Mouse (Mus musculus): ENCODE results near the gene Ephx1.

Ephx1 gene

DNA sequence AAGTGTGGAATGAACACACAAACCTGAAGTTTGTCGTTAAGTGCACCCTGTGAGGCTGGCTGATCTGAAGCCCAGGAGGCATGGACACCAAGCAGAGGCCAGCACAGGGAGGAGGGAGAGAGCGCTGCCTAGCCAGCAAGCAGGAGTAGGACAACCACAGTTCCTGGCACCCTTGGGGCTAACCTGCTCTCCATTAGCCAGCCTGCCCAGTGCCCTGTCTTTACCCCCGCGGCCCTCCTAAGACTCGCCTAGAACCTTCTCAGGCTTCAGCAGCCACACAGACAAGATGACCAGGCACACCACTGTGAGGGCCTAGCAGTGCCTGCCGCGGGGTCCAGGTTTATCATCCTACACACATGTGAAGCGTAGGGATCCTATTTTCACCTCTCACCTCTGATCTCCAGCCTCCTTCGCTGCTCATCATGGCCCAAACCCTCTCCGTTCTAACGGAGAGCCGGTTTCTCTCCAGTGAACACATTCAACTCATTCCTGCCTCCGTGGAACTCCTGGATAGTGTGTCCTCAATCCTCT lies 2.7 kb downstream of the Ephx1 start:
- POLR2A ChIA-PET, result interaction anchor here in 3 of 4 experiments (0.6 to 4.0 kb wide), 66 partner anchors 8 to 824 kb away, joined by 3 to 21 read pairs (median 4); partner anchors contain the start of genes Sde2 (in 2 of the 3), Cnih4 (in 1 of the 3), H3f3a (in 1 of the 3) and Lbr (in 1 of the 3)
- CTCF ChIA-PET, result interaction anchor here in 3 of 4 experiments (0.5 to 3.2 kb wide), 21 partner anchors 18 to 1254 kb away, joined by 3 to 21 read pairs (median 3); no protein-coding TSS in a partner anchor

GRCm38 (mm10) chr1:181017212-181017711 lies 3.4 kb downstream of the Ephx1 start:
- ChIA-PET POLR2A (interaction anchor here in 3 of 4 experiments (0.6 to 4.0 kb wide), 72 partner anchors 8 to 825 kb away, joined by 3 to 21 read pairs (median 4); partner anchors contain the start of genes Sde2 (in 2 of the 3), Cnih4 (in 1 of the 3), H3f3a (in 1 of the 3) and Lbr (in 1 of the 3)), CTCF (interaction anchor here in 3 of 4 experiments (0.5 to 3.2 kb wide), 27 partner anchors 17 to 1254 kb away, joined by 3 to 21 read pairs (median 4); no protein-coding TSS in a partner anchor)

DNA sequence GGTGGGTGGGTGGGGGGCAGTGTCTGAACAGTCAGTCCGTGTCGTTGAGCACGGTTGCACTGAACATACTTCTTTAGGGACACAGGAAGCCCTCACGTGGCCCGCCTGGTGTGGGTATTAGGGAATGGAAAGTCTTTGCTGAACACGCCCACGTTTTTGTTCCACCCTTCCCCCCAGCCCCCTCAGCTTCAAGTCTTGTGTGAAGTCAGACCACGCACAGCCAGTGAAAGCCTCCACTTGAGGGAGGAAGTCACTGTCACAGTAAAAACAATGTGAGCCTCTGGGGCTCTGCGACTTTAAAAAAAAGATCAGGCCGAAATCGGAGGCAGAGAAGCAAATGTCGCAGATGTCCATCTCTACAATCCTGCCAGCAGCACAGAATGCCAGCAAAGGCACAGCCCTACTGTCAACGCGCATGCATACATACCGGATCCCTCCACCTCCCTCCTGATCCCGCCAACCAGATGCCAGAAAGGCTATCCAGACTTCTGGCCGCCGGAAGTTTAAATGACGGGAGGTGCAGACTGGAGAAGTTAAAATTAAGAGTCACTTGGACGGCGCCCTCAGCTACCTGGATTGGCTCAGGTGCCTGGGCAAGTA lies 4.1 kb downstream of the Ephx1 start:
- ChIA-PET CTCF (interaction anchor here in 3 of 4 experiments (0.5 to 3.2 kb wide), 16 partner anchors 16 to 860 kb away, joined by 3 to 21 read pairs (median 4); no protein-coding TSS in a partner anchor), POLR2A (interaction anchor here in 3 of 4 experiments (0.6 to 4.0 kb wide), 66 partner anchors 7 to 825 kb away, joined by 3 to 21 read pairs (median 4); partner anchors contain the start of genes Sde2 (in 2 of the 3), Cnih4 (in 1 of the 3), Lbr (in 1 of the 3) and Nvl (in 1 of the 3))

- POLR2A ChIA-PET, result interaction anchor here in 2 of 4 experiments (0.9 to 4.0 kb wide), 21 partner anchors 8 to 239 kb away, joined by 3 to 21 read pairs (median 4); partner anchors contain the start of genes Sde2 (in 2 of the 2) and Pycr2 (in 1 of the 2)
- CTCF ChIA-PET, result interaction anchor here in 2 of 4 experiments (1.5 to 3.2 kb wide), 3 partner anchors 24 to 152 kb away, joined by 4 to 21 read pairs (median 21); no protein-coding TSS in a partner anchor
Observed at GRCm38 (mm10) chr1:181016045-181016444, 4.7 kb downstream of the Ephx1 start.

DNA sequence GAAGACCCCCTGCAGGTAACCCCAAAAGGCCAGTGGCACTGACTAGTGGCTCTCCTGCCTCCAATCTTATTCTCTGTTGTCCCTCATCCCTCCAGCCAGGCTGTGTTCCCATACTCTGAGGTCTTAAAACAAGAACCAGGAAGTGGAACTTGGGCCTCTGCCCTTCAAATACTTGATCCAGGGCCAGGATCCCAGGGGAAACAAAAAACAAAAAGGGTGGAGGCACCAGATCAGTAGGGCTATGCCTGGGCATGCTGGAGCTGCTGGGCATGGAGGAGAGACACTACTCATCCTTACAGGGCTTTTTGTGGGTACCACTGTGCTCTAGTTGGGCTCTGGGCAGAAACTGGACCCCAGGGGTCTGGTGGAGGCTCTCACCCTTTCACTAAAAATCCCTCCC lies 5.1 kb downstream of the Ephx1 start:
- POLR2A ChIA-PET, result interaction anchor here in 2 of 4 experiments (0.9 to 4.0 kb wide), 16 partner anchors 9 to 238 kb away, joined by 3 to 21 read pairs (median 4); partner anchors contain the start of gene Sde2 (in 2 of the 2)
- CTCF ChIA-PET, result interaction anchor here in 1 of 4 experiments (2.7 to 3.2 kb wide), 2 partner anchors 24 kb away, joined by 21 read pairs; no protein-coding TSS in a partner anchor

GRCm38 (mm10) chr1:181014731-181015500 lies 5.8 kb downstream of the Ephx1 start:
- ChIA-PET POLR2A (interaction anchor here in 2 of 4 experiments (0.6 to 4.0 kb wide), 9 partner anchors 10 to 238 kb away, joined by 3 to 21 read pairs (median 4); no protein-coding TSS in a partner anchor), CTCF (interaction anchor here in 1 of 4 experiments (3.2 kb wide), 1 partner anchor 23 kb away, joined by 21 read pairs; no protein-coding TSS in a partner anchor)

DNA sequence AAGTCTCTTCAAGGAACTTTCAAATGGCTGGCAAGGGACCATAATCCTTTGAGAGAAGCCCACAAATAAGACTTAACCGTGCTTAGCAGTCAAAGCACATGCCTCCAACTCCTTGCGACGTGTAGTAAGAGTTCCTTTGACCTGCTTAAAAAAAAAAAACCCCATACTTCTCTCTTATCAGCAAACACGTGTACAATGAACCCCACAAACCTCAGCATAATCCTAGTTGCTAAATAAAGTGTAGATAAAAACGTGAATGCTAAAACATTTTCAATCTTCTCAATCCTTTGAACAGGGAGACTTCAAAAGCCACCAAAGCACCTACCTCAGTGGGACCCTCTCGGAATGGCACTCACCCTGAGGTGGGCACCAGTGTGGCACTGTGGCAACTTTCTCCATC lies 7.3 kb downstream of the Ephx1 start:
- ChIA-PET POLR2A (interaction anchor here in 1 of 4 experiments (3.0 kb wide), 1 partner anchor 13 kb away, joined by 14 read pairs; no protein-coding TSS in a partner anchor), CTCF (no interaction called here)

DNA sequence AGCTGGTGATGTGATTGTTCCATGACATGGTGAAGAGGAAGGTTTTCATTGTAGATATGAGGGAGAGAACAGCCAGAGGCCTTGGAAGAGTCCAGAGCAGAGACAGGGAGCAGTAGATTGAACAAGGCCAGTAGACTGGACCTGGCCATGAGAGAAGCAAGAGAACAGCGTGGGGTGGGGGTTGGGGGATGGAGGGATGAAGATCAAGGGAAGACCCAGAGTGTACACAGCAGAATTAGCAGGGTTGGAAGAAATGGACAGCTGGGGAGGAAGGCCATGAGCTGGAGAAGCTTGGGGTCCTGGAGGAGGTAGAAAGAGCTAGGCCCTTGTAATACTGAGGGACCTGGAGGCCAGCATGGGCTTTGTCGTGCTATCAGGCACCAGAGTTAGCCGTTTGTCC lies 8.3 kb downstream of the Ephx1 start:
- ChIA-PET CTCF (interaction anchor here in 1 of 4 experiments (0.6 kb wide), 1 partner anchor 73 kb away, joined by 6 read pairs; no protein-coding TSS in a partner anchor), POLR2A (interaction anchor here in 1 of 4 experiments (1.2 kb wide), 1 partner anchor 12 kb away, joined by 3 read pairs; no protein-coding TSS in a partner anchor)

- ChIA-PET POLR2A (interaction anchor here in 2 of 4 experiments (1.0 to 1.9 kb wide), 2 partner anchors 16 to 20 kb away, joined by 4 to 8 read pairs; no protein-coding TSS in a partner anchor), CTCF (interaction anchor here in 2 of 4 experiments (0.5 to 2.0 kb wide), 2 partner anchors 19 to 110 kb away, joined by 4 to 6 read pairs; no protein-coding TSS in a partner anchor)
Observed at GRCm38 (mm10) chr1:181011601-181012000, 9.1 kb downstream of the Ephx1 start.

DNA sequence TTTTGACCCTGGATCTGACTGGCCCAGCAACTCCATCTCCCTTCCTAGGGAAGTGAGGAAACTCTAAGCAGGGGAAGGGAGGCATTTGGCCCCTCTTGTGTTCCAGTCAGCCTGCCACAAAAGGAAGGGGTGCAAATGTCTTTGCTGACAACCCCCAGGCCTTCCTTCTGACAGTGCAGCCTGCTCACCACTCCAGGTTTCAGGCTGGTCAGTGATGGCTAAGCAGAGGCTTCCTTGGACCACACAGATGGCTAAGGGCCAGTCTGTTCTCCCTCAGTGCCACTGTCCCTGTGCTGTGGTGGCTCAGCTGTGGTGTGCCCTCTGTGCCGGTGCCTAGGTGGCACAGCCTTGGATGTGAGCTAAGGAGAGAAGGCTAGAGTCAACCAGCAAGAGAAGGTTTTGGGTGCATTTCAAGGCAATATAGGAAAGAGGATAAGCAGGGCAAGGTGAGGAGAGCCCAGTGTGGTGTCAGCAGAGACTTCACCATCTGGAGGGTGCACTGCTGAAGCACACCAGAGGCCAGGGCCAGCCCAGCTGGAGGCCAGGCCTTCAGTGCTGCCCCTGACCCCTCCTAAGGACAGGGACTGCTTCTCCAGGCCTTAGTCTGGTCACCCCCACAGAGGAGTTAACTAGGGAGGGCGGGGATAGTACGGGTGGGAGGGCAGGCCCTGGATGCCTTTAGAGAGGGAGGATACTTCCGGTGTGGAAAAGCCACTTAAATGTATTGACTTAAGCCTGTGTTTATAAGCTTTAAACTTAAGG lies 10.4 kb downstream of the Ephx1 start:
- ChIA-PET CTCF (interaction anchor here (0.7 to 2.0 kb wide), 6 partner anchors 17 to 85 kb away, joined by 3 to 10 read pairs (median 6); no protein-coding TSS in a partner anchor), POLR2A (interaction anchor here in 2 of 4 experiments (0.5 to 1.9 kb wide), 11 partner anchors 14 to 1499 kb away, joined by 3 to 8 read pairs (median 4); no protein-coding TSS in a partner anchor)

DNA sequence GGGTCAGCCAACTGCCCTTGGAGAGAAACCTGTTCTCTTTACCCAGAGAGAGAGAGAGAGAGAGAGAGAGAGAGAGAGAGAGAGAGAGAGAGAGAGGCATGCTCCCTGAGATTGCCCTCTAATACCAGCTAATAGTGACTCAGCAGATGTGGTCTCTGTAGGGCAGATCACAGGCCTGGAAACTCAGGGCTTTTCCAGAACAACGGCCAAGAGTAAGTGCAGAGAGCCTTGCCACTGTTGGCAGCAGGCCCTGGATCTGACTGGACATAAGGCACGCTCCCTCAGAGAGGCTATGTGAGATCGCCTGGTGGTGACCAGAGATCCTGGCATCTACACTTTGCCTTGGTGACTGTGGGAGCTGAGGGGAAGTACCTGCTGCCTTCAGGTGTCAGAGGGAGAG lies 10.9 kb downstream of the Ephx1 start:
- POLR2A ChIA-PET, result interaction anchor here in 2 of 4 experiments (0.7 to 2.4 kb wide), 11 partner anchors 8 to 1499 kb away, joined by 3 to 8 read pairs (median 4); no protein-coding TSS in a partner anchor

GRCm38 (mm10) chr1:181009011-181009590 lies 11.6 kb downstream of the Ephx1 start:
- CTCF ChIA-PET, result interaction anchor here in 2 of 4 experiments (0.6 to 0.7 kb wide), 3 partner anchors 40 to 75 kb away, joined by 3 to 5 read pairs (median 3); no protein-coding TSS in a partner anchor
- POLR2A ChIA-PET, result interaction anchor here in 2 of 4 experiments (0.7 to 2.8 kb wide), 7 partner anchors 9 to 232 kb away, joined by 3 to 8 read pairs (median 4); no protein-coding TSS in a partner anchor

More for the DNA sequence above, 10.9 kb downstream of the Ephx1 start:
- CTCF ChIA-PET, result interaction anchor here in 3 of 4 experiments (0.6 to 2.0 kb wide), 5 partner anchors 17 to 74 kb away, joined by 3 to 10 read pairs (median 6); no protein-coding TSS in a partner anchor

- ChIA-PET POLR2A (interaction anchor here in 2 of 4 experiments (0.6 to 2.8 kb wide), 4 partner anchors 8 to 22 kb away, joined by 3 to 8 read pairs (median 6); no protein-coding TSS in a partner anchor), CTCF (interaction anchor here in 1 of 4 experiments (0.6 kb wide), 1 partner anchor 42 kb away, joined by 4 read pairs; no protein-coding TSS in a partner anchor)
Observed at GRCm38 (mm10) chr1:181008266-181008665, 12.4 kb downstream of the Ephx1 start.

DNA sequence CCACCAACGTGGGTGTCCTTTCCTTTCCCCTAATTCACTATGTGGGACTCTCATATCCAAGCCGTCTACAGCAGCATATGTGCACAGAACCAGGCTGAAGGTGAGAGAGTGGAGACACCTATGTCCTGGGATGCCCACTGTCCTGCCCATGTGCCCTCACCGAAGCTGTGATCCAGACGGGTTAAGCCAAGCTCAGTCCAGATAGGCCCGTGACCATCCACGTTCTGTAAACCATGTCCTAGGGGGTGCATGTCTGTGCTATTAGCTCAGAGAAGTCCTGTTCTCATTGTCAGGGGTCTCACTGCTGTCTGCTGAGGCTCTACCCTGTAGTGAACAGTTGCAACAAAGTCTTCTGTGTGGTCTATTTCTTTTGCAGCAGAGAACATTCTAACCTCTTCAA lies 12.9 kb downstream of the Ephx1 start:
- ChIA-PET CTCF (no interaction called here), POLR2A (interaction anchor here in 2 of 4 experiments (0.6 to 2.8 kb wide), 4 partner anchors 9 to 22 kb away, joined by 3 to 8 read pairs (median 6); no protein-coding TSS in a partner anchor)

DNA sequence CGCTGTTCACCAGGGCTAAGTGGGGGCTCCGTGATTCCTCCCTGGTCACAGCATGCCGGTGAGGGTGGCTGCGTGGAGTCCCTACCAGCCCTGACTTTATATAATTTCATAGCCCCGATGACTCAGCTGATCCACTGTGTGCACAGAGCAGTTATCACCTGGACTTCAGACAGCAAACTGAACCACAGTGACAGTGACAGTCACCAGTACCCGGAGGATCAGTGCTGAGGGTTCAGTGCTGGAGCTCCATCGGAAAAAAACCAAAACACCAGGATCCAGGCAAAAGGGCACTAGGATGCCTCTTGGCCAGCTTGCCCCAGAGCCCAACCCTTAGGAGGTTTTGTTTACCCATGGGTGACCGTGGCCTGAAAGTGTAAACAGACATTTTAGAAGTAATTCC lies 15.4 kb downstream of the Ephx1 start:
- ChIA-PET CTCF (interaction anchor here in 1 of 4 experiments (0.6 kb wide), 1 partner anchor 56 kb away, joined by 4 read pairs; no protein-coding TSS in a partner anchor), POLR2A (no interaction called here)

DNA sequence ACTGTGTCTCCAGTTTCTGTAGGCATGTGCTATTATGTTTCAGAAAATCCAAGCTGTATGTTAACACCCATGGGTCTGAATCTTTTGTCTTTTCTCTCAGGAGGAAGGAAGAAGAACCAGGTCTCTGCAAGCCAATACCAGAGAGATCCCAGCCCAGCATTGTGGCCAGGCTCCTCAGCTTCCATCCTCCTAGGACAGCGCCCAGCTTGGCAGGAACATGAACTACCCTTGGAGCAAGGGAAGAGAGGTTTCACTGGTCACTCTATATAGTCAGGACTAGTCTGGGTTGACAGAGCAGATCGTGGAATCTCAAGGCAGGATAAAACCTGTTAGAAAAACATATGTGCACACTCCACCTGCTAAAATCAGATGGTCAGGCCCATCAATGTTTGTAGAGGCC lies 16.9 kb downstream of the Ephx1 start:
- POLR2A ChIA-PET, result no interaction called here
- CTCF ChIA-PET, result interaction anchor here in 1 of 4 experiments (0.6 kb wide), 1 partner anchor 269 kb away, joined by 5 read pairs; no protein-coding TSS in a partner anchor
